Comparison of ENCODE assay signal across 15 mouse cellular contexts in the genomic region with DNA sequence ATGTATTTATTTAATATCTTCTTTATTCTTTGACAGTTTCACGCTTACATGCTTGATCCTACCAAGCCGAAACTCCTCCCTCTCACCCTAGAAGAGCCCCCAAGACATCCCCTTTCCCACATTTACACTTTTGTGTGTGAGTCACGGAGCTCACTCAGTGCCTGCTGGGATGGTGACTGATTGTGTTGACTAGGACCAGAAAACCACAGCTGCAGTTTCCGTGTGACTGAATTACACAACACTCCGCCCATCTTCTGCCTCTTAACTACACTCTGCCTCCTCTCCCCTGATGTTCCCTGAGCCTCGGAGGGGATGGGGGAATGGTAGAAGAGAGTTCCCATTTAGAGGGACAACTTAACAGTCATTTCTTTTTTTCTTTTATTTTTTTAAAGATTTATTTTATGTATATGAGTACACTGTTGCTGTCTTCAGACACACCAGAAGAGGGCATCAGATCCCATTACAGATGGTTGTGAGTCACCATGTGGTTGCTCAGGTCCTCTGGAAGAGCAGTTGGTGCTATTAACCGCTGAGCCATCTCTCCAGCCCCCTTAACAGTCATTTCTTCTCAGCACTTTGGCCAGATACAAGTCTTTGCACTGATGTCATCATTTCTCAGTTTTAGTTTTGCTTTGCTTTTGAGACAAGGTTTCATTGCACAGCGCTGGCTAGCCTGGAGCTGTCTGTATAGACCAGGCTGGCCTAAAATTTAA. TPM values are rescaled to one million over a fixed set of nuclear protein-coding genes. Genes with fewer than 3 reads are reported as not detected.
DNase-seq lines count a peak whose midpoint lies in the region; ATAC-seq and TF ChIP-seq lines count a peak whose summit lies in the region.
"Had no signal": no experiment of that assay in that cellular context is flagged by ENCODE, and none has a peak within 500 bp of the region (broad histone marks: within the 10 kb centered on the region; RNA-seq: fewer than 3 reads in every experiment).

No protein-coding gene starts in this region.

- H3K4me2 ChIP-seq in heart, embryonic 11.5 days = no peak overlapping the region
- H3K4me2 ChIP-seq in forebrain, embryonic 15.5 days (replicated peaks) = no peak overlapping the region
- H3K4me2 ChIP-seq: heart, embryonic 13.5 days; liver, embryonic 13.5 days; midbrain, embryonic 12.5 days had no signal

- no peak overlapping the region for H3K27ac ChIP-seq in layer of hippocampus, adult 2 months
- no peak overlapping the region for H3K27ac ChIP-seq in heart, embryonic 11.5 days (ENCODE audit: low read depth, low read length)
- H3K27ac ChIP-seq in forebrain, embryonic 15.5 days (replicated peaks) = no peak overlapping the region
- H3K27ac ChIP-seq: heart, embryonic 13.5 days; liver, embryonic 13.5 days; midbrain, embryonic 12.5 days had no signal

- peak; percentile 91 for ATAC-seq in granulocyte monocyte progenitor cell, adult 5-6 weeks (replicated peaks; ENCODE audit: poor library complexity, severe bottlenecking)
- ATAC-seq in neutrophil, adult 5-6 weeks (ENCODE audit: extremely low read depth, insufficient number of reproducible peaks, low FRiP score, poor library complexity, severe bottlenecking) = 0 out of 2 replicates have a peak, but pooled peaks have one; percentile 22
- ATAC-seq in heart, embryonic 11.5 days (replicated peaks; ENCODE audit: insufficient number of reproducible peaks, low FRiP score, low TSS enrichment) = no peak
- no peak for ATAC-seq in forebrain, embryonic 15.5 days (replicated peaks)

- no peaks in the 10 kb centered on the region for H3K4me1 ChIP-seq in heart, embryonic 11.5 days (ENCODE audit: control insufficient read depth, insufficient read depth, low read length)
- no peaks in the 10 kb centered on the region for H3K4me1 ChIP-seq in forebrain, embryonic 15.5 days
- H3K4me1 ChIP-seq: heart, embryonic 13.5 days; liver, embryonic 13.5 days; midbrain, embryonic 12.5 days had no signal

- no peak overlapping the region for H3K4me3 ChIP-seq in layer of hippocampus, adult 2 months
- no peak overlapping the region for H3K4me3 ChIP-seq in heart, embryonic 11.5 days (ENCODE audit: low read depth, low read length)
- no peak overlapping the region for H3K4me3 ChIP-seq in forebrain, embryonic 15.5 days
- H3K4me3 ChIP-seq: heart, embryonic 13.5 days; liver, embryonic 13.5 days; midbrain, embryonic 12.5 days had no signal

- no peak overlapping the region for H3K9ac ChIP-seq in heart, embryonic 11.5 days (ENCODE audit: low read depth, low read length)
- no peak overlapping the region for H3K9ac ChIP-seq in forebrain, embryonic 15.5 days (replicated peaks)
- H3K9ac ChIP-seq: heart, embryonic 13.5 days; liver, embryonic 13.5 days; midbrain, embryonic 12.5 days had no signal

- no peaks in the 10 kb centered on the region for H3K9me3 ChIP-seq in heart, embryonic 11.5 days (replicated peaks; ENCODE audit: control insufficient read depth, low read length)
- H3K9me3 ChIP-seq in forebrain, embryonic 15.5 days = no peaks in the 10 kb centered on the region
- H3K9me3 ChIP-seq: heart, embryonic 13.5 days; liver, embryonic 13.5 days; midbrain, embryonic 12.5 days had no signal

- TF ChIP-seq CTCF in layer of hippocampus, adult 2 months (conservative IDR thresholded peaks at IDR 0.05) = peak; percentile 38

- H3K36me3 ChIP-seq in heart, embryonic 11.5 days (ENCODE audit: control insufficient read depth, insufficient read depth, low read length) = no peaks in the 10 kb centered on the region
- H3K36me3 ChIP-seq in forebrain, embryonic 15.5 days = no peaks in the 10 kb centered on the region
- H3K36me3 ChIP-seq: heart, embryonic 13.5 days; liver, embryonic 13.5 days; midbrain, embryonic 12.5 days had no signal

- no peak for DNase-seq in layer of hippocampus, adult 2 months (ENCODE audit: low spot score in 2 of 2)
- no peak for DNase-seq in layer of hippocampus, adult 18-20 months (ENCODE audit: low spot score in 2 of 2)
- DNase-seq in Muller cell, postnatal 12 days (ENCODE audit: inconsistent ontology term) = peak; percentile 53
- no peak for DNase-seq in urinary bladder, postnatal 4 days (ENCODE audit: low spot score in 2 of 2)
- DNase-seq: cerebellum, adult 2 months; gastrocnemius, postnatal 36 days; heart, postnatal 4 days; liver, embryonic 13.5 days; thymus, adult 2 months had no signal

- no peaks in the 10 kb centered on the region for H3K27me3 ChIP-seq in heart, embryonic 11.5 days (ENCODE audit: control insufficient read depth, insufficient read depth, low read length)
- H3K27me3 ChIP-seq in forebrain, embryonic 15.5 days = no peaks in the 10 kb centered on the region
- H3K27me3 ChIP-seq: heart, embryonic 13.5 days; liver, embryonic 13.5 days; midbrain, embryonic 12.5 days had no signal

- 71% methylated on average over 8 of the region's 8 CpGs for WGBS in heart, embryonic 11.5 days (ENCODE audit: insufficient replicate concordance)
- WGBS in forebrain, embryonic 15.5 days = 62% methylated on average over 8 of the region's 8 CpGs

RNA-seq across cellular contexts. Expression of a gene that starts 13.0 kb away (rescaled TPM):
- total RNA-seq in layer of hippocampus, adult 2 months (2021) = 1 to 10 TPM; 3.4 to 4.4 TPM
- total RNA-seq in layer of hippocampus, adult 18-20 months (2021) = 1 to 10 TPM; 4.3 to 4.4 TPM
- 21.4 and 29.5 TPM in 2 replicates for total RNA-seq in granulocyte monocyte progenitor cell, adult 5-6 weeks (2014; fragmentation: Nextera tagmentation)
- 46.3 and 49.3 TPM in 2 replicates for total RNA-seq in granulocyte monocyte progenitor cell, adult 5-6 weeks (2017)
- total RNA-seq in neutrophil, adult 5-6 weeks (2017) = 62.9 and 70.3 TPM in 2 replicates
- polyA plus RNA-seq in heart, embryonic 11.5 days (2014; fragmentation: Nextera tagmentation; extraction: Ambion mirVana) = 28.9 and 29.0 TPM in 2 replicates
- 8.4 and 8.5 TPM in 2 replicates for polyA plus RNA-seq in forebrain, embryonic 15.5 days (2015; fragmentation: Nextera tagmentation; extraction: Ambion mirVana)

RNA-seq across cellular contexts. Expression of a gene that starts 41.0 kb away (rescaled TPM):
- total RNA-seq in layer of hippocampus, adult 2 months (2021) = not detected
- not detected for total RNA-seq in layer of hippocampus, adult 18-20 months (2021)
- total RNA-seq in granulocyte monocyte progenitor cell, adult 5-6 weeks (2014; fragmentation: Nextera tagmentation) = not detected in 2 replicates
- total RNA-seq in granulocyte monocyte progenitor cell, adult 5-6 weeks (2017) = not detected in 2 replicates
- total RNA-seq in neutrophil, adult 5-6 weeks (2017) = not detected in 2 replicates
- 7.3 and 9.1 TPM in 2 replicates for polyA plus RNA-seq in heart, embryonic 11.5 days (2014; fragmentation: Nextera tagmentation; extraction: Ambion mirVana)
- polyA plus RNA-seq in forebrain, embryonic 15.5 days (2015; fragmentation: Nextera tagmentation; extraction: Ambion mirVana) = 0.48 and 0.64 TPM in 2 replicates
- total RNA-seq: gastrocnemius, postnatal 36 days had no signal
- polyA plus RNA-seq: cerebellum, adult 2 months; midbrain, embryonic 12.5 days had no signal

RNA-seq across cellular contexts. Expression of a gene that starts 57.6 kb away (rescaled TPM):
- 10 to 100 TPM; 25.7 to 25.9 TPM for total RNA-seq in layer of hippocampus, adult 2 months (2021)
- total RNA-seq in layer of hippocampus, adult 18-20 months (2021) = 10 to 100 TPM; 24.5 to 24.8 TPM
- total RNA-seq in granulocyte monocyte progenitor cell, adult 5-6 weeks (2014; fragmentation: Nextera tagmentation) = 46.2 and 54.2 TPM in 2 replicates
- 8.8 and 16.5 TPM in 2 replicates for total RNA-seq in granulocyte monocyte progenitor cell, adult 5-6 weeks (2017)
- 5.5 and 5.8 TPM in 2 replicates for total RNA-seq in neutrophil, adult 5-6 weeks (2017)
- 20.3 and 21.1 TPM in 2 replicates for polyA plus RNA-seq in heart, embryonic 11.5 days (2014; fragmentation: Nextera tagmentation; extraction: Ambion mirVana)
- 42.6 and 42.7 TPM in 2 replicates for polyA plus RNA-seq in forebrain, embryonic 15.5 days (2015; fragmentation: Nextera tagmentation; extraction: Ambion mirVana)

RNA-seq across cellular contexts. Expression of a gene that starts 57.7 kb away (rescaled TPM):
- total RNA-seq in layer of hippocampus, adult 2 months (2021) = 10 to 100 TPM; 48.3 to 51.5 TPM
- 10 to 100 TPM; 44.0 to 48.4 TPM for total RNA-seq in layer of hippocampus, adult 18-20 months (2021)
- total RNA-seq in granulocyte monocyte progenitor cell, adult 5-6 weeks (2014; fragmentation: Nextera tagmentation) = 61.4 and 71.7 TPM in 2 replicates
- 136 and 140 TPM in 2 replicates for total RNA-seq in granulocyte monocyte progenitor cell, adult 5-6 weeks (2017)
- 97.9 and 120 TPM in 2 replicates for total RNA-seq in neutrophil, adult 5-6 weeks (2017)
- polyA plus RNA-seq in heart, embryonic 11.5 days (2014; fragmentation: Nextera tagmentation; extraction: Ambion mirVana) = 46.0 and 52.0 TPM in 2 replicates
- polyA plus RNA-seq in forebrain, embryonic 15.5 days (2015; fragmentation: Nextera tagmentation; extraction: Ambion mirVana) = 74.3 and 78.5 TPM in 2 replicates

Comparison
In these comparisons a context has a peak if more than half of its experiments do, and no peak if none do; other contexts are left out.
1. ATAC-seq: peak in granulocyte monocyte progenitor cell, adult 5-6 weeks (single experiment) and neutrophil, adult 5-6 weeks (single experiment); none in heart, embryonic 11.5 days (single experiment) and forebrain, embryonic 15.5 days (single experiment).
2. RNA of a gene that starts 13.0 kb away (total RNA-seq): 62.9 to 70.3 TPM in neutrophil, adult 5-6 weeks and 21.4 to 49.3 TPM in granulocyte monocyte progenitor cell, adult 5-6 weeks; 4.3 to 4.4 TPM in layer of hippocampus, adult 18-20 months and 3.4 to 4.4 TPM in layer of hippocampus, adult 2 months; every median in the first group is over 4 times any median in the second.